Mouse (Mus musculus) lung, embryonic 14.5 days (tissue): ENCODE data around the gene Olfr1167. TPM values are rescaled to one million over a fixed set of nuclear protein-coding genes. Genes with fewer than 3 reads are reported as not detected.
"Not testable (repeated sequence)": the region's sequence is repeated elsewhere in the genome, so short reads cannot be mapped to it uniquely, and the experiment has no call there.

Source experiments
- ATAC-seq: fragments of 200-750 bp; cut with Nextera tagmentation; 2 replicates; pipeline ENCODE4 v1.8.0; 2017; ENCODE audit warnings: mild to moderate bottlenecking, moderate TSS enrichment, moderate library complexity; ENCODE audit not compliant: insufficient read depth
- DNase-seq: peaks from one replicate; pipeline ENCODE4 v3.0.0-alpha.2; 2015
- H3K27ac ChIP-seq: fragments of 300-500 bp; sonication (generic); 2 replicates; pipeline ENCODE4 v1.5.1; 2014; ENCODE audit warnings: low read depth, mild to moderate bottlenecking, moderate library complexity
- H3K27me3 ChIP-seq: fragments of 300-500 bp; sonication (generic); 2 replicates; pipeline ENCODE4 v1.6.1; 2014; ENCODE audit warnings: low read length, control low read depth; ENCODE audit not compliant: insufficient read depth
- H3K36me3 ChIP-seq: fragments of 300-500 bp; sonication (generic); 2 replicates; pipeline ENCODE4 v1.6.1; 2014; ENCODE audit warnings: control low read depth; ENCODE audit not compliant: insufficient read depth
- H3K4me1 ChIP-seq: fragments of 300-500 bp; sonication (generic); 2 replicates; pipeline ENCODE4 v1.6.1; 2014; ENCODE audit warnings: antibody characterized with exemption, control low read depth; ENCODE audit not compliant: insufficient read depth
- H3K4me2 ChIP-seq: fragments of 300-500 bp; sonication (generic); 2 replicates; pipeline ENCODE4 v1.6.1; 2014; ENCODE audit warnings: mild to moderate bottlenecking
- H3K4me3 ChIP-seq: fragments of 300-500 bp; sonication (generic); 2 replicates; pipeline ENCODE4 v1.5.1; 2014; ENCODE audit warnings: low read depth, low read length
- H3K9ac ChIP-seq: fragments of 300-500 bp; sonication (generic); 2 replicates; pipeline ENCODE4 v1.6.1; 2014
- H3K9me3 ChIP-seq: fragments of 300-500 bp; sonication (generic); 2 replicates; pipeline ENCODE4 v1.6.1; 2016; ENCODE audit warnings: low read depth, low read length, control low read depth
- CTCF ChIP-seq: IDR thresholded peaks from 2 replicates; pipeline ENCODE4 v1.5.1; 2016; ENCODE audit warnings: antibody characterized with exemption, low read depth
- WGBS: fragments of 180-500 bp; shearing (Covaris S2); extraction: QIAGEN DNeasy Blood & Tissue Kit; methylation state at CpG from one replicate; pipeline ENCODE4 v1.1.7; 2014; 5-methylcytosine and 5-hydroxymethylcytosine counted together
- polyA plus RNA-seq: library from polyadenylated mRNA; unstranded; fragments of >200 nt; fragmentation: Nextera tagmentation; extraction: Ambion mirVana; gene quantifications from 2 replicates; pipeline ENCODE4 v1.2.1, GENCODE M21; 2014

Gene Olfr1167
- polyA plus RNA-seq: not detected in 2 replicates

DNA sequence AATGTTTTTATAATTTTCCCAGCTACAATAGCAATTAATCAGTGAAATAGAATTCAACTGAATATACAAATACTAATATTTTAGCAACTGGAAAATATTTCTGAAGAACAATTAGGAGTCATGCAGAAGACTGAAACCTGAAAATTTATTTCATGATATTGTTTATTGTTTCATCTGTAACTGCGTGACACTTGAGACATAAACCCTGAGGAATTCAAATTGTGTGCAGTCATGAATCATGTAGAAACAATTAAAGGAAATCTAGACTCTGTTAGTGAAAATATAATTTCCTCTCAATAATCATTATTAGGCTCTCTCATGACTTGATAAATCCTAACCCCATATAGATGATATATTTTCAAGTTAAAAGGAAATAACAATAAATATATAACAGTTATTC, at the start of gene Olfr1167:
Gene Olfr1167, minus strand, starts transcription at position 101 of the 400 bp plus-strand sequence.
- H3K9ac ChIP-seq, H3K4me1 ChIP-seq, H3K4me2 ChIP-seq, ATAC-seq, H3K27ac ChIP-seq, H3K4me3 ChIP-seq, H3K36me3 ChIP-seq, DNase-seq, H3K27me3 ChIP-seq, H3K9me3 ChIP-seq: not testable (repeated sequence)
- WGBS: 81% methylated on average over 1 of the region's 1 CpGs

- H3K27me3 ChIP-seq: no peaks in the 10 kb centered on the region
- no peak for DNase-seq
- no peak within 1 kb of the TSS for H3K4me2 ChIP-seq
- H3K36me3 ChIP-seq: no peaks in the 10 kb centered on the region
- H3K4me3 ChIP-seq: no peak within 1 kb of the TSS
- no peak for ATAC-seq
- H3K9me3 ChIP-seq: no peaks in the 10 kb centered on the region
- TF ChIP-seq CTCF: no peak
- WGBS: 81% methylated on average over 2 of the region's 2 CpGs
- no peak within 1 kb of the TSS for H3K27ac ChIP-seq
- H3K4me1 ChIP-seq: no peaks in the 10 kb centered on the region
- H3K9ac ChIP-seq: no peak within 1 kb of the TSS
These were observed 26.6 kb upstream of the Olfr1167 start, which contains the start of gene Olfr1168 for GRCm38 (mm10) chr2:88181580-88181979. Olfr1168 (plus strand) TSS chr2:88181880.

GRCm38 (mm10) chr2:88128172-88128571, 26.8 kb downstream of the Olfr1167 start, which contains the start of gene Olfr1166:
Olfr1166 (minus strand) TSS chr2:88128272.
- Histone ChIP-seq H3K9me3 (no peaks in the 10 kb centered on the region), H3K4me2 (no peak within 1 kb of the TSS), H3K36me3 (no peaks in the 10 kb centered on the region), H3K4me3 (no peak within 1 kb of the TSS), H3K9ac (no peak within 1 kb of the TSS), H3K27ac (no peak within 1 kb of the TSS), H3K4me1 (no peaks in the 10 kb centered on the region), H3K27me3 (no peaks in the 10 kb centered on the region)
- DNase-seq (no peak), ATAC-seq (no peak)
- no peak for TF ChIP-seq CTCF
- WGBS: 92% methylated on average over 1 of the region's 1 CpGs

Other genes with a start within 250 kb of the Olfr1167 start
- gene Olfr1155, start 210.1 kb downstream of the Olfr1167 start, polyA plus RNA-seq: not detected in 2 replicates
- not detected in 2 replicates for gene Olfr1156, start 202.1 kb downstream of the Olfr1167 start, polyA plus RNA-seq
- gene Olfr1157, start 186.9 kb downstream of the Olfr1167 start, polyA plus RNA-seq: not detected in 2 replicates
- gene Olfr74, start 180.5 kb downstream of the Olfr1167 start, polyA plus RNA-seq: not detected in 2 replicates
- gene Olfr1158, start 165.1 kb downstream of the Olfr1167 start, polyA plus RNA-seq: not detected in 2 replicates
- gene Olfr1160, start 146.9 kb downstream of the Olfr1167 start, polyA plus RNA-seq: not detected in 2 replicates
- not detected in 2 replicates for gene Olfr1161, start 132.4 kb downstream of the Olfr1167 start, polyA plus RNA-seq
- not detected in 2 replicates for gene Olfr73, start 117.5 kb downstream of the Olfr1167 start, polyA plus RNA-seq
- not detected in 2 replicates for gene Olfr1162, start 104.1 kb downstream of the Olfr1167 start, polyA plus RNA-seq
- gene Olfr1163, start 83.4 kb downstream of the Olfr1167 start, polyA plus RNA-seq: not detected in 2 replicates
- gene Olfr1164, start 61.2 kb downstream of the Olfr1167 start, polyA plus RNA-seq: not detected in 2 replicates
- not detected in 2 replicates for gene Olfr1166, start 26.9 kb downstream of the Olfr1167 start, polyA plus RNA-seq
- gene Olfr1168, start 26.7 kb upstream of the Olfr1167 start, polyA plus RNA-seq: not detected in 2 replicates
- not detected in 2 replicates for gene Olfr1170, start 73.1 kb upstream of the Olfr1167 start, polyA plus RNA-seq
- 0.03 TPM in 1 of 2 replicates, not detected in the other for gene Olfr1173, start 124.7 kb upstream of the Olfr1167 start, polyA plus RNA-seq
- not detected in 2 replicates for gene Olfr1174-ps, start 159.9 kb upstream of the Olfr1167 start, polyA plus RNA-seq
- not detected in 2 replicates for gene Olfr1175-ps, start 172.0 kb upstream of the Olfr1167 start, polyA plus RNA-seq
- not detected in 2 replicates for gene Olfr1176, start 181.5 kb upstream of the Olfr1167 start, polyA plus RNA-seq
- gene Olfr1177-ps, start 191.3 kb upstream of the Olfr1167 start, polyA plus RNA-seq: not detected in 2 replicates
- not detected in 2 replicates for gene Olfr1178, start 231.9 kb upstream of the Olfr1167 start, polyA plus RNA-seq